Mouse (Mus musculus): ENCODE results near the gene Lrp1. TPM values are rescaled to one million over a fixed set of nuclear protein-coding genes. Genes with fewer than 3 reads are reported as not detected.

Gene Lrp1
- total RNA-seq, 2 experiments from 2014 or later, result 68.8 to 73.0 TPM

GRCm38 (mm10) chr10:127519041-127519701 lies 101.8 kb downstream of the Lrp1 start:
- no peak for DNase-seq

- no peak for DNase-seq
Observed at GRCm38 (mm10) chr10:127517941-127518340, 103.0 kb downstream of the Lrp1 start.

- peak; percentile 68 for DNase-seq
Observed at GRCm38 (mm10) chr10:127516576-127517260, 104.2 kb downstream of the Lrp1 start.

DNA sequence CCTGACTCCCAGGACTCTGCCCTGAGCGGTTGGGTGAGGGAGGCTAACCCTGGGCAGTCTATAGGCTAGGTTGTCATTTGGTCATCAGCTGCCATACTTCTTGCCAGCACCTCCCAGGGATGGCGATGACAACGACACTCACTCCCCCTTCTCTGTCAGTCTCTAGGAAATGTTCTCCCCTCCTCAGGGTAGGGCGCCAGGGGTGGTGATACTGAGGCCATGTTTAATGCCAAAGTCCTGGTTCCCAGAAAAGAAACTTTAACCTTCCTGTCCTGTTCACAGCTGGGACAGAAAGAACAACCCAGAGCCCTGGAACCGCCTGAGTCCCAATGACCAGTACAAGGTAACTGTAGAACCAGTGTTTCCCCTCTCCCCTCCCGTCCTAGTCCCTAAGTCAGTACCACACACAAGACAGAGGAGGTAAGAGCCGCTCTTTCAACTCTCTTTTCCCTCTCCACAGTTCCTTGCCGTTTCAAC lies 104.9 kb downstream of the Lrp1 start:
- no peak for DNase-seq

DNA sequence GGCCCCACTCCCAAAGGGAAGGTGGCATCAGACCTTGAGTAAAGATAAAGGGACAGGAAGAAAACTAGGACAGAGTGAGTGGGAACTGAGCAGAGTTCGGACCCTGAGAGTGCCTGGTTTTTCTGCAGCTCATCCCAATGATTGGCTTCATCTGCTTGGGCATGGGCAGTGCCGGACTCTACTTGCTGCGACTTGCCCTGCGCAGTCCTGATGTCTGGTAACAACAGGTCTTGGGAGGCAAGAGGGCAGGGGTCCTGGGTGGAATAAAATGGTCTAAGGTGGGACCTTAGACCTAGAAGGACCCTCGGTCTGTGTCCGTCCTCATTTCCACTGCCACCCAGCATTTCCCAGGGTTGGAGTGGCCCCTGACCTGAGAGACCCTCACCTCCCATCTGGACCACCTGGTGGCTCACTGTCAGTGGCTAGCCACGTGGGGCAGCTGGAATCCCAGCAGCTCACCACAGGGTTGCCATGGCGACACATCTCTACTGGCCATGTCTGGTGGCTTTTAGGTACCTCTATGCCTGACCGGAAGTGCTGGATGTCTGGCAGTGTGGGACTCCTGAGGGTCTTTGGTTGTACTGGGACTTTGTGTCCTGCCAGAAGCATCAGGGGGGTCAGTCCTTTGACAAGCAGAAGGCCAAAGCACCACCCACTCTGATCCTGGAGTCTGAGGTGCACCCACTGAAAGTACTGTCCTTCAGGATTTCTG lies 105.5 kb downstream of the Lrp1 start:
- DNase-seq, result no peak

- peak; percentile 60 for DNase-seq
Observed at GRCm38 (mm10) chr10:127514764-127515163, 106.2 kb downstream of the Lrp1 start, which contains the start of gene Ndufa4l2. Ndufa4l2 (plus strand) TSS chr10:127514967.

DNA sequence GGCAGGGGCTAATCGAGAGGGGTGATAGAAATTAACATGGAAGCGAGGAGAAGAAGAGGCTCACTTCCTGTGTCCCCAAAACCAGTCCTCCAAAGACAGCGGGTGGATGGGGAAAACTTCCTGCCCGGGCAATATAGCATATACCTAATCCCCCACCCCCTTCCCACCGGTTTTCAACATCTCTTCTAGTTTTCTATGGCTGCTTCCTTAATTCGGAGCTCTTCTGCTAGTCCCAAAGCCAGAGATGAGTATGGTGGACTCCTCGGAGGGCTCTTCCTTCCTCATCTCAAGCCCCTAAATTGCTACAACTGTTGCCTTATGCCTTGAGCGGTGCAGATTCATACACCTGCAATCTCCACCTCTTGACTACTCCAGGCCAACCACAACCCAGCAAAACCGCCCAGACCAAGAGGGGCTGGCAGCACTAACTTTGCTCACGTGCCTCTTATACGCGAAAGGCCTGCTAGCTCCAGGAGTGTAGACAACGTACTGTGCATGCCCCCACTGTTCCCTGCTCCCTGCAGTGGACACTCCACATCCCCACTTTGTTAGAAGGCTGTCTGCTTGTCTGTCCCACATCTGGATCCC lies 106.7 kb downstream of the Lrp1 start:
- no peak for DNase-seq

DNA sequence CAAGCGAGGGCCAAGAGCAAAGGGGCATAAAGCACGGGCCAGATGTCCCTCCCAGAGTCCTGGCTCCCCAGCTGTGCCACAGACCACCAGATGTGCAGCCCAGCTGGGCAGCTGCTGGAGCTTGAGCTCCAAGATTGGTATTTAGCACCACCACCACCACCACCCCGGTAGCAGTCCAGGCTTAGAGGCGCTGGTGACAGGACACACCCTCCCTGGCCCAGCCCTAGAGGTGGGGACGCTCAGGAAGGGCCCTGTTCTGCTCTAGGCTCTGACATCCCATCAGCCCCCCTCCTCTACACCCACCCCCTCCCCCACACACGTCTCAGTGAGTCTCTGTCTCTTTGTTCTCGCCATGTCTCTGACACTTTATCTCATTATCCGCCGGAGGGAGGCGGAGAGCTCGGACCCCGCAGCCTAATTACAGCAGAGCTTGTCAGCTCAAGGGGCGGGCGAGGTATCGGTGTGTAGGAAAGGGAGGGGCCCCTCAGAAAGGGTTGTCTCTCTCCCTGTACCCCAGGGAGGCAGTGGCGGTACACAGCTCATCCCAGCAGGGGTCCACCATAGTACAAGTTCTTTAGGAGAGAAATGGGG lies 107.4 kb downstream of the Lrp1 start:
- DNase-seq, result no peak

- peak; percentile 97 for DNase-seq
Observed at GRCm38 (mm10) chr10:127512813-127513212, 108.1 kb downstream of the Lrp1 start.

GRCm38 (mm10) chr10:127512307-127512666 lies 108.7 kb downstream of the Lrp1 start:
- no peak for DNase-seq

DNA sequence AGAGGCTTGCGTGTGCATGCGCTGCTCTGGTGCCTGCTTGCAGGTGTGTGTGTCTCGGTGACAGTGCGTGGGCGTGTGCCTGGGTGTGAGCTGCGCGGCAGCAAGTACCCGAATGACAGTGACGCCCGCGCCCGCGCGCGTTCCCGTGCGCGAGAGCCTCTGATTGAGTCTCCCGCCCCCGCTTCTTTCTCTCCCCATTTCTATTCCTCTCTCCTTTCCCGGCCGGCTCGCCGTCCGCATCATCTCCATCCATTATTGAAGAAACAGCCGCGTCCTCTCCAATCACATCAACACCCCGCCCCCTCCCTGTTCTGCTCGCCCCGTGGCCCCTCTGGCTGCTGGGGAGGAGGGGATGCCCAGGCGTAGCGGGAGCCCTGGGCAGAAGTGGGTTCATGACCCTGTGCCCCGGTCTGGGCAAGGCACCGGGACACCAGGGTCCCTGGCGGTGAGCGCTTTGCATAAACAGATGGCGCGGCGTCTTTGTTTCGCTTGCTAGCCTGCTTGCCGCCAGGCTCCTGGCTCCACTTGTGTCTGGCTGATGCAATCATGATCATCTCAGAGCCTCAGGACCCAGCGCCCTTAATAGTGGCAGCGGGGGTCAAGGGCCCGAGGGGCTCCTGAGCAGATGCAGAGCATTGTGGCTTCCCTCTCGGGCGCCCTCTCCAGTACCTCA lies 109.2 kb downstream of the Lrp1 start:
- peak; percentile 44 for DNase-seq

GRCm38 (mm10) chr10:127510895-127511617 lies 109.9 kb downstream of the Lrp1 start:
- DNase-seq, result no peak

DNA sequence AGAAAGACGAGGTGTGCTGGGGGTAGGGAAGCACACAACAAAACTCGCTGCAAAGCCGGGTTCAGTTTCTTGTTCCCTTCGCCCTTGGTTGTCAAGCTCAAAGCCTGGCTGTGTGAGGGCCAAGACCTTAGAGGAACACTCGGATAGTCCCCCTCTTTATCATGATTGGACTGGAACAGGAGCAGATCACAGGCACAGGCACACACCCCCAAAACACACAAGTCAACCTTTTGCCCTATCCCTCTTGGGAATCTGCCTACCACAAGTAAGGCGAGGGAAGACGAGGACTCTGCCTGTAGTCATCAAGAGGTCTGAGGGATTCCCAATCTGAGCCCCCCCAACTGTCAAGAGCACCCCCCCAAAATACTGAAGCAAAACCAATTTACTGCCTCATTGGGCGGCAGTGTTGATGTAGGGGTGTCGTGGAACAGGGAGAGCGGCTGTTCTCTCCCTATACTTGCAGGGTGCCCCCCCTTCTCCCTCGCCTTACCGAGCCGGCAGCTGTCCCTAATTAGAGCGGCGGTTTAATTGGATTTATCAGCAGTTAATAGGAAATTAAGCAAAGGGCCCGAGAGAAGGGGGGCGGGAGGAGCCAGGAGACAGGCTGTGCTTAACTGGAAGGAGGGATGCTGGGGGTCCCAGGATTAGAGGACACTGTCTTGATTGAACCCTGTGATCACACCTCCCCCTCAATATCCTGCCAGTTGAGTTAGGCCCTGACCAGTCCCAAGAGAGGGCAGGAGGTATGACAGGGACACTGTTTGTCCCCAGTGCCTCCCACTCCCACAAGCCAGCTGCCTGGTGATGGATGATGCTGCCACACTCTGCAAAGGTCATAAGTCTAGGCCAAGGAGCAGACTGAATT lies 110.9 kb downstream of the Lrp1 start:
- no peak for DNase-seq

- DNase-seq, result peak; percentile 93
Observed at GRCm38 (mm10) chr10:127509051-127509836, 111.7 kb downstream of the Lrp1 start.

- peak; percentile 81 for DNase-seq
Observed at GRCm38 (mm10) chr10:127508239-127508638, 112.7 kb downstream of the Lrp1 start.

GRCm38 (mm10) chr10:127500894-127501893 lies 119.8 kb downstream of the Lrp1 start, which contains the start of gene Stac3:
Stac3 (plus strand) TSS chr10:127501686.
- no peak for DNase-seq

DNA sequence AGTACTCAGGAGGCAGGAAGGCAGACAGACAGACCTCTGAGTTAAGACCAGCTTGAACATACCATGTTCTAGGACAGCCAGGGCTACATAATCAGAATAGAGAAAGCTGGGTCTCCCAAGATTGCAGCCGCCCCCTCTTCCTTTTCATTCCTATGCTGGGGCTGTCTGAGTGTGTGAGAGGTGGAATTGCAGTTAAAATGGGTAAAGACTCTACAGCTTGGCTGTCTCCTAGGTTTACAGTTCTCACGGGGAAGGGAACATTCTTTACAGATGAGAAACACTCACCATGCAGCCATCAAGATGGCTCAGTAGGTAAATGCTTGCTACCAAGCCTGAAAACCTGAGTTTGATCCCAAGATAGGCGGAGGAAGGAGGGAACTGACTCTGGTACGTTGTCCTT lies 120.9 kb downstream of the Lrp1 start:
- DNase-seq, result no peak

DNA sequence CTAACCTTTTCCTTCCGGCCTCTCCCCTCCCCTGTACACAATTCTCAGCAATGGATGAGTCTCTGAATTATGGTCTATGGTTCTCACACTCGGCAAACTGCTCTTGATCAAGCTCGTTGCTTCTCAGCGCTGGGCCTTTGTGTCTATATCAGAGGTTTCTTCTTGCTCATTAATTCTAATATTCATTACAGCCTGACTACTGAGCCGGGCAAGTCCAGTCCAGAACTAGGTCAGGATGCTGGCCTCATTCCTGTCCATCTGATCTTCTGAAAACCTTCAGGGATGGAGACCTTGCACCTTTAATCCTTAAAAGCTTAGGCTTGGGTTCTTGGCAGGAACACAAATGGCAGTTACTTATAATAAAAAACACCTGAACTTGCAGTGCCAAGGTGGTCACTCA lies 121.4 kb downstream of the Lrp1 start:
- no peak for DNase-seq

All from heart, postnatal 4 days (tissue).